Comparison of ENCODE assay signal across 8 mouse cellular contexts in genomic region chr2:128127691-128128292, GRCm38 (mm10). TPM values are rescaled to one million over a fixed set of nuclear protein-coding genes. Genes with fewer than 3 reads are reported as not detected.
DNase-seq lines count a peak whose midpoint lies in the region; ATAC-seq and TF ChIP-seq lines count a peak whose summit lies in the region.

No protein-coding gene starts in this region.

- peak overlapping the region; percentile 100 for H3K4me2 ChIP-seq in intestine, postnatal 0 days (replicated peaks; ENCODE audit: low read depth)
- H3K4me2 ChIP-seq in limb, embryonic 13.5 days (replicated peaks), result peak overlapping the region; percentile 97
- peak overlapping the region; percentile 99 for H3K4me2 ChIP-seq in midbrain, embryonic 13.5 days (replicated peaks)

- peaks cover 71% of the 10 kb centered on the region for H3K4me1 ChIP-seq in embryonic facial prominence, embryonic 10.5 days
- H3K4me1 ChIP-seq in intestine, postnatal 0 days (replicated peaks; ENCODE audit: control insufficient read depth, insufficient read depth, low read length), result peaks cover 14% of the 10 kb centered on the region
- peaks cover 60% of the 10 kb centered on the region for H3K4me1 ChIP-seq in limb, embryonic 13.5 days
- peaks cover 59% of the 10 kb centered on the region for H3K4me1 ChIP-seq in midbrain, embryonic 13.5 days (replicated peaks)

- peak; percentile 41 for ATAC-seq in intestine, postnatal 0 days
- ATAC-seq in limb, embryonic 13.5 days (ENCODE audit: low FRiP score, low read depth), result peak; percentile 16; the same call in 1 of the 2 replicates
- peak; percentile 13 for ATAC-seq in midbrain, embryonic 13.5 days

- DNase-seq in 3T3-L1 (ENCODE audit: low read depth, low spot score), result peak; percentile 90
- peak; percentile 85 for DNase-seq in adrenal gland, adult 8-10 months
- peak; percentile 86 for DNase-seq in embryonic facial prominence, embryonic 10.5 days (ENCODE audit: low spot score)
- peak; percentile 98 for DNase-seq in heart, adult 11 months
- DNase-seq in spleen, postnatal 10 days (ENCODE audit: low spot score in 2 of 2), result peak; percentile 69 to 73

- no peaks in the 10 kb centered on the region for H3K9me3 ChIP-seq in embryonic facial prominence, embryonic 10.5 days
- no peaks in the 10 kb centered on the region for H3K9me3 ChIP-seq in intestine, postnatal 0 days (ENCODE audit: control insufficient read depth)
- H3K9me3 ChIP-seq in limb, embryonic 13.5 days, result no peaks in the 10 kb centered on the region
- no peaks in the 10 kb centered on the region for H3K9me3 ChIP-seq in midbrain, embryonic 13.5 days

- H3K4me3 ChIP-seq in embryonic facial prominence, embryonic 10.5 days, result peak overlapping the region; percentile 88
- H3K4me3 ChIP-seq in intestine, postnatal 0 days (ENCODE audit: low read depth, low read length), result peak overlapping the region; percentile 73
- H3K4me3 ChIP-seq in limb, embryonic 13.5 days, result peak overlapping the region; percentile 79
- H3K4me3 ChIP-seq in midbrain, embryonic 13.5 days (replicated peaks), result peak overlapping the region; percentile 59

- H3K27me3 ChIP-seq in embryonic facial prominence, embryonic 10.5 days (replicated peaks; ENCODE audit: low read depth, poor library complexity, severe bottlenecking), result peaks cover 21% of the 10 kb centered on the region
- H3K27me3 ChIP-seq in intestine, postnatal 0 days (replicated peaks; ENCODE audit: control insufficient read depth, insufficient read depth, low read length), result peaks cover 15% of the 10 kb centered on the region; the same call in 1 of the 2 replicates
- H3K27me3 ChIP-seq in limb, embryonic 13.5 days, result peaks cover 26% of the 10 kb centered on the region
- peaks cover 23% of the 10 kb centered on the region for H3K27me3 ChIP-seq in midbrain, embryonic 13.5 days

- no peak for TF ChIP-seq CTCF in intestine, postnatal 0 days (IDR thresholded peaks at IDR 0.05; ENCODE audit: low read depth)

- under 1% methylated on average over 48 of the region's 48 CpGs for WGBS in embryonic facial prominence, embryonic 10.5 days
- under 1% methylated on average over 48 of the region's 48 CpGs for WGBS in intestine, postnatal 0 days
- under 1% methylated on average over 48 of the region's 48 CpGs for WGBS in limb, embryonic 13.5 days
- WGBS in midbrain, embryonic 13.5 days, result under 1% methylated on average over 48 of the region's 48 CpGs

- H3K9ac ChIP-seq in intestine, postnatal 0 days (ENCODE audit: low read depth, low read length), result peak overlapping the region; percentile 67
- H3K9ac ChIP-seq in limb, embryonic 13.5 days, result peak overlapping the region; percentile 88
- H3K9ac ChIP-seq in midbrain, embryonic 13.5 days (replicated peaks), result peak overlapping the region; percentile 71

- peak overlapping the region; percentile 96 for H3K27ac ChIP-seq in embryonic facial prominence, embryonic 10.5 days (replicated peaks)
- H3K27ac ChIP-seq in intestine, postnatal 0 days (ENCODE audit: low read depth, low read length), result peak overlapping the region; percentile 93
- H3K27ac ChIP-seq in limb, embryonic 13.5 days, result peak overlapping the region; percentile 89
- H3K27ac ChIP-seq in midbrain, embryonic 13.5 days, result peak overlapping the region; percentile 82

- peaks cover 42% of the 10 kb centered on the region for H3K36me3 ChIP-seq in embryonic facial prominence, embryonic 10.5 days (replicated peaks)
- H3K36me3 ChIP-seq in intestine, postnatal 0 days (ENCODE audit: control insufficient read depth, insufficient read depth), result peaks cover 19% of the 10 kb centered on the region
- peaks cover 24% of the 10 kb centered on the region for H3K36me3 ChIP-seq in limb, embryonic 13.5 days
- H3K36me3 ChIP-seq in midbrain, embryonic 13.5 days, result peaks cover 13% of the 10 kb centered on the region

RNA-seq across cellular contexts. Expression of gene Bcl2l11, which starts 2.0 kb away (rescaled TPM):
- total RNA-seq in adrenal gland, adult 8-10 months (2022), result 10 to 100 TPM; 10.2 to 43.3 (median 41.6) TPM
- 32.5 and 35.7 TPM in 2 replicates for polyA plus RNA-seq in embryonic facial prominence, embryonic 10.5 days (2016; fragmentation: Nextera tagmentation; extraction: Ambion mirVana)
- polyA plus RNA-seq in intestine, postnatal 0 days (2015; fragmentation: Nextera tagmentation; extraction: Ambion mirVana), result 7.3 and 7.5 TPM in 2 replicates
- 25.8 and 27.8 TPM in 2 replicates for polyA plus RNA-seq in limb, embryonic 13.5 days (2015; fragmentation: Nextera tagmentation; extraction: Ambion mirVana)
- polyA plus RNA-seq in midbrain, embryonic 13.5 days (2015; fragmentation: Nextera tagmentation; extraction: Ambion mirVana), result 10.6 and 13.3 TPM in 2 replicates

Comparison
In these comparisons a context has a peak if more than half of its experiments do, and no peak if none do; other contexts are left out.
1. Peak in every context shown above with its lines: DNase-seq, ATAC-seq, H3K4me3 ChIP-seq and H3K27ac ChIP-seq.